Mouse (Mus musculus) bone marrow, adult 2 months (tissue): ENCODE results near the gene Krtap19-3. TPM values are rescaled to one million over a fixed set of nuclear protein-coding genes. Genes with fewer than 3 reads are reported as not detected.

ENCODE experiments used
- H3K27ac ChIP-seq: fragments of 200-500 bp; 2 replicates; pipeline ENCODE4 v1.5.1; 2012; ENCODE audit warnings: low read depth, mild to moderate bottlenecking, control low read depth, inconsistent platforms, low read length; ENCODE audit not compliant: control insufficient read depth, poor library complexity, insufficient read depth
- H3K4me1 ChIP-seq: fragments of 200-500 bp; 2 replicates; pipeline ENCODE4 v1.6.1; 2011; ENCODE audit warnings: low read length; ENCODE audit not compliant: control insufficient read depth, insufficient read depth
- H3K4me3 ChIP-seq: fragments of 200-500 bp; replicated peaks from 2 replicates; pipeline ENCODE3; 2011; ENCODE audit warnings: mild to moderate bottlenecking, low read depth, low read length, control low read depth; ENCODE audit not compliant: control insufficient read depth
- CTCF ChIP-seq: fragments of 200-500 bp; IDR thresholded peaks from 2 replicates; pipeline ENCODE4 v1.5.1; 2011; ENCODE audit warnings: low read length, control low read depth; ENCODE audit not compliant: control insufficient read depth, insufficient read depth
- POLR2A ChIP-seq: fragments of 200-500 bp; IDR thresholded peaks from 2 replicates; pipeline ENCODE4 v1.6.1; 2011; ENCODE audit warnings: low read depth, mild to moderate bottlenecking, control low read depth, low read length, borderline replicate concordance; ENCODE audit not compliant: control insufficient read depth
- WGBS: fragments of 180-500 bp; shearing (Covaris S2); methylation state at CpG from one replicate; pipeline ENCODE4 v1.1.7; 2018; 5-methylcytosine and 5-hydroxymethylcytosine counted together
- polyA plus RNA-seq: library from polyadenylated mRNA; stranded (reverse); fragments of >200 nt; gene quantifications from 2 replicates; pipeline ENCODE4 v1.2.4, GENCODE M21; 2011; ENCODE audit warnings: low replicate concordance; ENCODE audit not compliant: missing spikeins, insufficient read depth, insufficient read length

The Krtap19-3 gene
- polyA plus RNA-seq, 1 experiment = not detected

- Histone ChIP-seq H3K27ac (no peak overlapping the region), H3K4me1 (no peaks in the 10 kb centered on the region), H3K4me3 (no peak overlapping the region)
- TF ChIP-seq POLR2A = no peak
- TF ChIP-seq CTCF = no peak
- 82% methylated on average over 4 of the region's 4 CpGs for WGBS
Observed at GRCm38 (mm10) chr16:88848558-88848957, 29.3 kb downstream of the Krtap19-3 start.

- H3K4me1 ChIP-seq = no peaks in the 10 kb centered on the region
- H3K4me3 ChIP-seq = no peak overlapping the region
- WGBS = 89% methylated on average over 1 of the region's 1 CpGs
- H3K27ac ChIP-seq = no peak overlapping the region
- TF ChIP-seq CTCF = no peak
- TF ChIP-seq POLR2A = no peak
Observed at GRCm38 (mm10) chr16:88847363-88847762, 30.5 kb downstream of the Krtap19-3 start.

Other genes with a start within 250 kb of the Krtap19-3 start
- not detected in 2 replicates for gene Krtap26-1, start 230.2 kb downstream of the Krtap19-3 start, polyA plus RNA-seq
- gene Krtap27-1, start 206.4 kb downstream of the Krtap19-3 start, polyA plus RNA-seq = not detected in 2 replicates
- gene 2310061N02Rik, start 170.1 kb downstream of the Krtap19-3 start, polyA plus RNA-seq = not detected in 2 replicates
- not detected in 2 replicates for gene Krtap13-1, start 149.2 kb downstream of the Krtap19-3 start, polyA plus RNA-seq
- gene Krtap13, start 126.4 kb downstream of the Krtap19-3 start, polyA plus RNA-seq = not detected in 2 replicates
- not detected in 2 replicates for gene 2310034C09Rik, start 119.2 kb downstream of the Krtap19-3 start, polyA plus RNA-seq
- gene 2310057N15Rik, start 103.8 kb downstream of the Krtap19-3 start, polyA plus RNA-seq = not detected in 2 replicates
- not detected in 2 replicates for gene Gm5965, start 100.1 kb downstream of the Krtap19-3 start, polyA plus RNA-seq
- gene Gm20741, start 65.8 kb downstream of the Krtap19-3 start, polyA plus RNA-seq = not detected in 2 replicates
- not detected in 2 replicates for gene Krtap15, start 57.8 kb downstream of the Krtap19-3 start, polyA plus RNA-seq
- not detected in 2 replicates for gene Krtap14, start 51.9 kb downstream of the Krtap19-3 start, polyA plus RNA-seq
- gene Krtap19-1, start 8.6 kb downstream of the Krtap19-3 start, polyA plus RNA-seq = not detected in 2 replicates
- gene Krtap19-2, start 3.8 kb downstream of the Krtap19-3 start, polyA plus RNA-seq = not detected in 2 replicates
- not detected in 2 replicates for gene Krtap19-4, start 7.1 kb upstream of the Krtap19-3 start, polyA plus RNA-seq
- not detected in 2 replicates for gene Krtap19-5, start 18.4 kb upstream of the Krtap19-3 start, polyA plus RNA-seq
- gene Krtap19-9b, start 54.2 kb upstream of the Krtap19-3 start, polyA plus RNA-seq = not detected in 2 replicates
- not detected in 2 replicates for gene Krtap16-3, start 84.8 kb upstream of the Krtap19-3 start, polyA plus RNA-seq
- not detected in 2 replicates for gene Krtap22-2, start 132.7 kb upstream of the Krtap19-3 start, polyA plus RNA-seq
- not detected in 2 replicates for gene Gm10229, start 137.2 kb upstream of the Krtap19-3 start, polyA plus RNA-seq
- gene Krtap6-1, start 153.7 kb upstream of the Krtap19-3 start, polyA plus RNA-seq = not detected in 2 replicates
- not detected in 2 replicates for gene Gm10228, start 163.4 kb upstream of the Krtap19-3 start, polyA plus RNA-seq
- gene Krtap6-5, start 169.8 kb upstream of the Krtap19-3 start, polyA plus RNA-seq = not detected in 2 replicates
- not detected in 2 replicates for gene 1110025L11Rik, start 186.0 kb upstream of the Krtap19-3 start, polyA plus RNA-seq
- gene Krtap6-3, start 206.0 kb upstream of the Krtap19-3 start, polyA plus RNA-seq = not detected in 2 replicates